Mouse (Mus musculus): ENCODE data around the gene Cldn5.

DNA sequence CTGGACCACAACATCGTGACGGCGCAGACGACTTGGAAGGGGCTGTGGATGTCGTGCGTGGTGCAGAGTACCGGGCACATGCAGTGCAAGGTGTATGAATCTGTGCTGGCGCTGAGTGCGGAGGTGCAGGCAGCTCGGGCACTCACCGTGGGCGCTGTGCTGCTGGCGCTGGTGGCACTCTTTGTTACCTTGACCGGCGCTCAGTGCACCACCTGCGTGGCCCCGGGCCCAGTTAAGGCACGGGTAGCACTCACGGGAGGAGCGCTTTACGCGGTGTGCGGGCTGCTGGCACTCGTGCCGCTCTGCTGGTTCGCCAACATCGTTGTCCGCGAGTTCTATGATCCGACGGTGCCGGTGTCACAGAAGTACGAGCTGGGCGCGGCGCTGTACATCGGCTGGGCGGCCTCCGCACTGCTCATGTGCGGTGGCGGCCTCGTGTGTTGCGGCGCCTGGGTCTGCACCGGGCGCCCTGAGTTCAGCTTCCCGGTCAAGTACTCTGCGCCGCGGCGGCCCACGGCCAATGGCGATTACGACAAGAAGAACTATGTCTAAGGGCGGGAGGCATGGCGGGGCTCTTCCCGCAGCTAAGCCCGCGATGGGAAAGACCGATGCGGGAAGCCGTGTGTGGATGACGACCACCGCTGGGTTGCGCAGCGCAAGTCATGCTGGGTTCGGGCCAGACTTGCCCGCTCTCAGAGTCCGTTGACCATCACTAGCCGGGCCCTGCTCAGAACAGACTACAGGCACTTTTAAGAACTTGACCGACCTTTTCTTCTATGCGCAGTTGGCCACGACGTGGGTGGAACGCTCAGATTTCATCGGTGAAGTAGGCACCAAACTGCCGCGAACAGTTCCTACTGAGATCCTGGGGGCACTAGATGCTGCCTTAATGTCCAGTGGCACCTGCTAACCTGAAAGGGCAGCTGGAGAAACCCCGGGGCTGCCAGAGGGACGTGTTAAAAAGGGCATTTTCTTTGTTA, 744 bp downstream of the Cldn5 start:
- no peak for TF ChIP-seq CTCF (IDR thresholded peaks at IDR 0.05; ENCODE audit: borderline replicate concordance, insufficient read depth, low read length)
- no peak for TF ChIP-seq POLR2A (IDR thresholded peaks at IDR 0.05; ENCODE audit: low read depth, low read length)
